In genomic region chr1:91366215-91367108, GRCm38 (mm10) we compare ENCODE assay signal across 8 mouse cellular contexts. TPM values are rescaled to one million over a fixed set of nuclear protein-coding genes. Genes with fewer than 3 reads are reported as not detected.
DNase-seq lines count a peak whose midpoint lies in the region; ATAC-seq and TF ChIP-seq lines count a peak whose summit lies in the region.

Gene Erfe, plus strand, starts transcription at chr1:91366430.

- H3K27me3 ChIP-seq in heart, embryonic 14.5 days (ENCODE audit: control insufficient read depth, insufficient read depth, low read length): no peaks in the 10 kb centered on the region; the same call in 1 of the 2 replicates

- ATAC-seq in heart, embryonic 14.5 days (ENCODE audit: insufficient number of reproducible peaks, insufficient read depth, low FRiP score, low read depth): no peak

- peak within 1 kb of the TSS; percentile 71 for H3K9ac ChIP-seq in heart, embryonic 14.5 days (ENCODE audit: low read length)

- peaks cover 31% of the 10 kb centered on the region for H3K36me3 ChIP-seq in heart, embryonic 14.5 days (ENCODE audit: control insufficient read depth, insufficient read depth, low read length)

- peaks cover 15% of the 10 kb centered on the region; the same call in 1 of the 2 replicates for H3K9me3 ChIP-seq in heart, embryonic 14.5 days (ENCODE audit: control insufficient read depth, low read length)

- under 1% methylated on average over 59 of the region's 68 CpGs for WGBS in heart, embryonic 14.5 days

- peak within 1 kb of the TSS; percentile 87 for H3K4me2 ChIP-seq in heart, embryonic 14.5 days (ENCODE audit: low read length)

- H3K4me3 ChIP-seq in embryonic fibroblast, embryonic 13.5 days (ENCODE audit: insufficient read depth, low read length): peak within 1 kb of the TSS; percentile 29
- H3K4me3 ChIP-seq in heart, embryonic 14.5 days (ENCODE audit: control insufficient read depth in 1 of 2, insufficient read depth in 1 of 2, low read depth in 1 of 2, low read length in 2 of 2): peak within 1 kb of the TSS; percentile 47

- peak; percentile 85 for DNase-seq in CD4-positive, CD25-positive, alpha-beta regulatory T cell, adult 2 months (ENCODE audit: low read depth, low spot score)
- peak; percentile 55 for DNase-seq in WW6 (ENCODE audit: low read depth, low spot score)
- DNase-seq in kidney, postnatal 10 days: peak; percentile 82
- DNase-seq in lung, postnatal 14 days: peak; percentile 81
- peak; percentile 82 for DNase-seq in retina, embryonic 14.5 days (ENCODE audit: low spot score)
- peak; percentile 74 for DNase-seq in urinary bladder, postnatal 14 days (ENCODE audit: low spot score)

- peak; percentile 64 for TF ChIP-seq CTCF in embryonic fibroblast, embryonic 13.5 days (IDR thresholded peaks at IDR 0.05; ENCODE audit: borderline replicate concordance, insufficient read depth, low read length)

- H3K27ac ChIP-seq in embryonic fibroblast, embryonic 13.5 days (ENCODE audit: insufficient read depth, low read length): no peak within 1 kb of the TSS
- H3K27ac ChIP-seq in heart, embryonic 14.5 days (replicated peaks in 1 of 2; ENCODE audit: control insufficient read depth in 1 of 2, insufficient read depth in 1 of 2, low read depth in 2 of 2, low read length in 2 of 2): no peak within 1 kb of the TSS

- TF ChIP-seq POLR2A in embryonic fibroblast, embryonic 13.5 days (IDR thresholded peaks at IDR 0.05; ENCODE audit: low read depth, low read length): no peak

- H3K4me1 ChIP-seq in embryonic fibroblast, embryonic 13.5 days (ENCODE audit: control insufficient read depth, insufficient read depth, low read length): no peaks in the 10 kb centered on the region
- peaks cover 8 to 14% of the 10 kb centered on the region in 2 experiments for H3K4me1 ChIP-seq in heart, embryonic 14.5 days (ENCODE audit: control insufficient read depth in 2 of 2, insufficient read depth in 2 of 2, low read length in 2 of 2)

RNA-seq across cellular contexts. Expression of gene Erfe, which starts in this region (rescaled TPM):
- polyA plus RNA-seq in embryonic fibroblast, embryonic 13.5 days (2011; ENCODE audit: insufficient read length, low read depth, missing spikeins): 6.1 and 10.8 TPM in 2 replicates
- polyA plus RNA-seq in heart, embryonic 14.5 days (2014; fragmentation: Nextera tagmentation; extraction: Ambion mirVana): 0.63 and 2.5 TPM in 2 replicates
